Mouse (Mus musculus) activated CD4-positive, CD25-positive, alpha-beta regulatory T cell (primary cell): ENCODE measurements around the gene Aph1b. TPM values are rescaled to one million over a fixed set of nuclear protein-coding genes. Genes with fewer than 3 reads are reported as not detected.

ENCODE experiments used
- polyA plus RNA-seq, 2 experiments: library from polyadenylated mRNA; unstranded; fragments of 100-300 nt; shearing (Covaris generic); gene quantifications; one replicate each; pipeline ENCODE4 v1.2.1; 2017

Aph1b gene
- 1 to 10 TPM in 1 of 2 experiments, under 1 TPM in 1; 0.57 to 1.4 TPM for polyA plus RNA-seq

GRCm38 (mm10) chr9:66795464-66796324 lies at the start of gene Aph1b:
TSS of gene Aph1b (minus strand) at chr9:66795490.

GRCm38 (mm10) chr9:66834318-66835096 lies 39.2 kb upstream of the Aph1b start, which contains the start of gene Aph1c:
TSS of gene Aph1c (minus strand) at chr9:66834726.

GRCm38 (mm10) chr9:66796739-66797138 lies 1.4 kb upstream of the Aph1b start, which contains the start of gene Gm10647:
TSS of gene Gm10647 (plus strand) at chr9:66797039.

Other genes with a start within 250 kb of the Aph1b start
- gene Usp3, start 202.3 kb downstream of the Aph1b start, polyA plus RNA-seq, result 100 to 1,000 TPM; 135 to 154 TPM
- 1 to 10 TPM; 2.8 to 4.1 TPM for gene Car12, start 81.8 kb downstream of the Aph1b start, polyA plus RNA-seq
- under 1 TPM in 1 of 2 experiments, not detected in 1; 0.17 TPM for gene Gm10647, start 1.5 kb upstream of the Aph1b start, polyA plus RNA-seq
- under 1 TPM in 1 of 2 experiments, not detected in 1; 0.24 TPM for gene Aph1c, start 39.2 kb upstream of the Aph1b start, polyA plus RNA-seq
- 100 to 1,000 TPM in 1 of 2 experiments, 10 to 100 TPM in 1; 98.5 to 163 TPM for gene Rab8b, start 124.2 kb upstream of the Aph1b start, polyA plus RNA-seq
- gene Rps27l, start 150.6 kb upstream of the Aph1b start, polyA plus RNA-seq, result 100 to 1,000 TPM; 223 to 262 TPM
- gene Lactb, start 180.0 kb upstream of the Aph1b start, polyA plus RNA-seq, result 10 to 100 TPM; 26.4 to 27.2 TPM